Mouse (Mus musculus): ENCODE data around the gene Usp22.

DNA sequence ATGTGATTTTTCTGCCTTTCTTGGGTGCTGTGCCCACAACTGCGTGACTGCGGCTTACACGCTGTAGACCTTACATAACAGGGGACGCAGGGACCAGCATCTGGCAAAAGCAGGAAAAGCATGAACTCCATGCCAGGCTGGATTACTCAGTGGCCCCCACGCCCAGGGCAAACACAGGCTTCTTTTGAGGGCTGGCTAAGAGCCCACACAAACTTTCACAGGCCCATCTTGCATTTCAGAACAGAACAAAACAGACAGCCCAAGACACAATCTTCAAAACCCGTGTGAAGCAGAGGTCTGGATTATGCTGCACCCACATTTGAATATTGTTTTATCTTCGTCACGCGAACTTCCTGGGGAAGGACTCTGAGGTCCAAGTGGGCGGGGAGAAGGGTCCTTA lies 33.5 kb upstream of the Usp22 start:
- TF ChIP-seq POLR2A (IDR thresholded peaks at IDR 0.05; ENCODE audit: low read depth, low read length) (no peak), CTCF (conservative IDR thresholded peaks at IDR 0.05; ENCODE audit: insufficient read depth, insufficient read length, low read depth, low read length) (no peak)
